Mouse (Mus musculus): ENCODE data around the gene Trex1.

DNA sequence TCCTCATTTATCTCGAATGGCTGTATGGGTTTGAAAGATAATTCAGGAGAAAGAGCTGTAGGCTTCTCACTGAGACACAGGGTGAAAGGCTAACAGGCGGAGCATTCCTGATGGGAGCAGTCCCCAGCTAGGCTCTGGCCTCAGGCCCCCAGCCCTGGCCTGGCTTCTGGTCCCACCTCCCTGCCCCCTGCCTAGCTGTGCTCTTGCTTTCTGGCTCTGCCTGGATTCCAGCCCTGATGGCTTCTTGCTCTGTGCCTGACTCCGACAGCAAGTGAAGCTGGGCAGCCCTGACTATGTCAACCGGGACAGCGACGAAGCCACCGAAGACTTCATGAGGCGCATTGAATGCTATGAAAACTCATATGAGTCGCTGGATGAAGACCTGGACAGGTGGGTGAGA lies 51.5 kb downstream of the Trex1 start:
- no peak for TF ChIP-seq CTCF (IDR thresholded peaks at IDR 0.05)
- TF ChIP-seq EP300 (IDR thresholded peaks at IDR 0.05) = no peak
